Mouse (Mus musculus) small intestine, adult 2 months (tissue): ENCODE data around the gene Frs3.

Experiments used
- CTCF ChIP-seq: fragments of 200-500 bp; IDR thresholded peaks from 2 replicates; pipeline ENCODE4 v1.5.1; 2012; ENCODE audit warnings: low read depth, mild to moderate bottlenecking, control low read depth, inconsistent platforms, low read length, moderate library complexity, mixed read lengths; ENCODE audit not compliant: insufficient replicate concordance, insufficient read length; ENCODE audit errors: extremely low read depth
- POLR2A ChIP-seq: fragments of 200-500 bp; IDR thresholded peaks from 2 replicates; pipeline ENCODE4 v1.6.1; 2012; ENCODE audit warnings: low read depth, mild to moderate bottlenecking, control low read depth, inconsistent platforms, low read length, moderate library complexity

GRCm38 (mm10) chr17:47751811-47752210, 63.0 kb downstream of the Frs3 start:
- TF ChIP-seq POLR2A: no peak
- peak; percentile 24; the same call in 1 of the 2 replicates for TF ChIP-seq CTCF
